Mouse (Mus musculus): ENCODE measurements at regions not wholly inside any gene's neighbourhood (a gene's known extent, or its start where the extent isn't known, plus 50 kb on each side); places are given as distances from the start of the nearest gene placed in this dataset.

DNA sequence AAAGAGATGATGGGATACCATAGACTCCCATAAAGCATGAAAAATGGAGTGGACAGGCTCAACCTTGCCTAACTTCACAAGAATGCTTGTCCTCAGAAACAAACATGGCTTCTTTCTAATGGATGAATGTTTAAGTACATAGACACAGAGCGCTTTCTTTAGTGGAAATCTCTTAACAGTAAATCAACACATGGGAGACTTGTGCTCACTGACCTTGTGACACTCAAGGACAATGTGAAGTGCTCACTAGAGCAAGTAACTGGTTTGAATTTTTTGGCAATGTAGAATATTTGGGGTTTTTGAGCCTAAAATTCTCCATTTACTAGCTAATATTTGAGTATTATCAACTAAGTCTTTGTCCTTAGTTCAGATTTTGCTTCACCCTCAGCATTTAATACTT is 88.0 kb downstream of the Tent5c start:
- no peak for DNase-seq (ENCODE audit: low spot score in 2 of 2)

DNA sequence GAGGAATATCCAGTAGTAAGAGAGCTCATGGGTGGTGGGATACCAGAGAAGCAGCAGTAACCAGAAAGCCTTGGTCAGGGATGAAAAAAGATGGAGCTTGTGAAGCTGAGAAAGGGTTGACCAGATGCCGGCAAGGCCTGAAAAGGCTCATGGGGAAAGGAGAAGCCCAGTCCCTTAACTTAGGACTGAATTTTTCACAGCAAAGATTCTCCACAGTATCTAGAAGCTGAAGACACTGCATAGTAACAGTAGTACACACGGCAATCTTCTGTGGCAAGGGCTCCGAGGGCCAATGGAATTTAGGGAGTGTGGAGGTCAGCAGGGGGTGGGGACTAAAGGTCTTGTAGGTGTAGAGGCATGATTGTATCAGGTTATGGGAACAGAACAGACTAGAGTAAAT is 91.6 kb downstream of the Tent5c start:
- no peak for DNase-seq (ENCODE audit: low spot score in 2 of 2)

DNA sequence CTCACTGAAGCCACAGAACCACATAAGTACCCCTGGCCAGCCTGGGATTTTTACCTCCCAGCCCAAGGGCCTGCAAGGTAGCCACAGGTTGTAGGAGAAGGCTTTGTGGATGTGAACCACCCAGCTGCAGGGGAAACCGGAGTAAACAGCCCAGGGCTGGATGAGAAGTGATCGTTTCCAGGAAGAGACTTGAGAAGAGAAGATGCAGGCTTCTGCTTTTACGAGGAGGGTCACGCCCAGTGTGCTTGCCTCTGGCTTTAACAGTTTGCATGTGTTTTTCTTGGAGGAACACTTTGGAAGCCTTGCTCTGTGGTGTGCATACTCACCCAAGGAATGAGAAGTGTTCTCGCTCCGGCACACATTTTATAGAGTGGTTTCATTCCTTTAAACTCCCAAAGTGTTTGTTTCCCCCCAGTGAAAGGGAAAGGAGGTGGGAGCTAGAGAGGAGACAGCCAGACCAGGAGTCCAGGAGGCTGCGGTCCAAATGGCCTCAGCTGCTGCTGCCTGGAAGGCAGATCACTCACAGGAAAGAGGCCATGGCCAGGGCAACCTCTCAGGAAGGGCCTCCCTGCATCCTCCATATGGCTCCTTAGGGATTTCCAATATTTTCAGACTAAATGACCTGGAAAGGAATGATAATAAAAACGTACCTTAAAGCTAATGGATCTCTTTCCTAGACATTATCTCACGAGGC is 94.1 kb downstream of the Tent5c start:
- DNase-seq (ENCODE audit: low spot score in 2 of 2) = no peak

DNA sequence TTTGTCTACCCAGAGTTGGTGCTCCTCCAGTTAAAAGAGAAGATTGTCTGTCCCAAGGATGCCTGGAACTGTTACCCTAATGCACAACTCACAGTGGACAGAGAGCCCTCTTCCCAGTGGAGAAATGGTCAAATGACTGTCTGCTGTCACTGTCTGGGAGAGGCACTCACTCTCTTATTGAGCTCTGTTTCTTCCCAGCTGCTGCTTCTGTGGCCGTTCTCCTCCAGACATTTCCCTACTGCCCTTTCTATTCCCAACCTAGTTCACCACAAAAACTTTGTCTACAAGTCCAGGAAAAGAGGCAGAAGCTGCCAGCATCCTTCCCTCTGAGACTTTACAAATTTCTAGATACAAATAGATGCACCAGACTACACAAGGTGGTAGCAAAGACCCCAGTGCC is 95.2 kb downstream of the Tent5c start:
- no peak for DNase-seq (ENCODE audit: low spot score in 2 of 2)

DNA sequence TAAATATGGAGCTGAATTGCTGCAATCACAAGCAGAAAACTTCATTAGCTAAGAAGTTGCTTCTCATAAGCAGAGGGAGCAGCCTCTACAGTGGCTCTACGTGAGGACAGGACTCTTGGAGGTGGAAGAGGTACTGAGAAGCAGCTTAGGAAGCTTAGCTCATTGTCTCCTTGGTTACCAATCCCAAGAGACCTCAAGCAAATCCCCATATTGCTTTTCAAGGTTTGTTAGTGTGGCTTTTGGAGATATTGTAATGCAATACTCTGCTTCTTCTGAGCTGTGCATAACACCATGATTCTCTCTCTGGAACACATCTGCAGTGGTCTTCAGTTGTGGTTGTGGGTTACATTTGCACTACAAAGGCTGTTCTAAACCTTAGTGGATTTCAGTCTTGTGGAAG is 106.9 kb downstream of the Tent5c start:
- no peak for DNase-seq (ENCODE audit: low spot score in 2 of 2)

DNA sequence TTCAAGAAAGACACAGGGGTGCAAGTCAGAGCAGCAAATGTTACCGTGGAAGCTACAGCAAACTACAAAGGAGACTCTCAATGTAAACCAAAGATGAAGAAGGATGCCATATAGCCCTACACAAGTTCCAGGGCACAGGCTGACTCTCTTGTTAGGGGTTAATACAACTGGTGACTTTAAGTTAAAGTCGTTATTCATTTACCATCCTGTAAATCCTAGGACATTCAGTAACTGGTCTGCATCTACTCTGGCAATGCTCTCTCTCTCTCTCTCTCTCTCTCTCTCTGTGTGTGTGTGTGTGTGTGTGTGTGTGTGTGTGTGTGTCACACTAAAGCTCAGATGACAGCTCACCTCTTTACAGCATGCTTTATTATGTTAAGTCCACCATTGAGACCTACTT is 107.8 kb downstream of the Tent5c start:
- DNase-seq (ENCODE audit: low spot score in 2 of 2) = no peak

DNA sequence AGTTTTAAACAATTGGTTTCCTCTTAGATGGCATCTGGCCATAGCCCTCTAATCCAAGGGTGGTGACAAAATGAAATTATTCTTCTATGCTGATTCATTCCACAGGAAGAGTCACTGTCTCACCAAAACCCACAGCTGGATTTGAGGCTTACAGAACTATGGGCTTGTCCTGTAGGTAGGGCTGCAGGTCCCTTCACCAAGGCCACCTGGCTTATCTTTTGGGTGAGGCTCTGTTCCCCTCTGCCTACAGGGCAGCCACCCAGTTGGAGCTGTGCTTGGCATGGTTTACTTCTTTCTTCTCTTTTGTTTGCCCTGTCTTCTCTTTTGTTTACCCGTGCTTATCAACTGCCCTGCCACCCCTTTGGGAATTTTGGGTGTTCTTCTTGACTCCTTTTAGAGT is 113.0 kb downstream of the Tent5c start:
- no peak for DNase-seq (ENCODE audit: low spot score in 2 of 2)

DNA sequence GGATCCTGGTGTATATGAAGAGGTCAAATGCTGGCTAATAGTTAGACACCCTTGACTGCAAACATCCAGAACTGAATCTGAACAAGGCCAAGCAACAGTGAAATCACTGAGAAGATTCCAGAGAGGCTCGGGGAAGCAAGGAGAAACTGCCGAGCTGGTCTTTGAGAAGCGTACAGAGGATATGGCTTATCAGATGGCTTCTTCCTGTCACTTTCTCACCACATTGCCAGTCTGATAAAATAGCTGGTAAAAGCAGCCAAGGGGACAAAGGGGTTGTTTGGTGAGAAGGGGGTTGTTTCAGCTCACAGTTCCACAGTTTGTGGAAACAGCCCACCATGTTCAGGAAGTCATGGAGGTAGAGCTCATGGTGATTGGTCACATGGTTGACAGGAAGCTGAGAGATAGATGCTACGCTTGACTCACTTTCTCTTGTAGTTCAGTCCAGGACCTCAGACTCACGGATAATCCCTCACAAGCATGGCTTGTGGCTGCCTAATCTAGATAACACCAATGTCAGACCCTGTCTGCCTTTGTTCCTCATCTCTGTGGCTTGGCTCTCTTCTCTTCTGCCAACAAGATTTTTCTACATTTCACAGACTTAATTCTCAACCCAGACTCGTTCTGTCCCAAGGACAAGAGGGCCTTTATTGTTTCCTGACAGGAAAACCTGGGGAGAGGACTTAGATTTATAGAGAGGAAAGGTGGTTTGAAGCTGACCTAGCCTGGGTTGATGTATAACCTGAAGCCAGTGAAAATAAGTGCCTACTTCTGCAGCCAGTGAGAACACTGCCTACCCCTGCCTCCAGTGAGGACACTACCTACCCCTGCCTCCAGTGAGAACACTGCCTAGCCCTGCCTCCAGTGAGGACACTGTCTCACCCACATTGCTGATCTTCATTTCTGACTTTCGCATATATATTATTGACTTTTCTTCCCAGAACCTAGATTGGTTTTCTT is 122.0 kb downstream of the Tent5c start:
- DNase-seq (ENCODE audit: low spot score in 2 of 2) = no peak

DNA sequence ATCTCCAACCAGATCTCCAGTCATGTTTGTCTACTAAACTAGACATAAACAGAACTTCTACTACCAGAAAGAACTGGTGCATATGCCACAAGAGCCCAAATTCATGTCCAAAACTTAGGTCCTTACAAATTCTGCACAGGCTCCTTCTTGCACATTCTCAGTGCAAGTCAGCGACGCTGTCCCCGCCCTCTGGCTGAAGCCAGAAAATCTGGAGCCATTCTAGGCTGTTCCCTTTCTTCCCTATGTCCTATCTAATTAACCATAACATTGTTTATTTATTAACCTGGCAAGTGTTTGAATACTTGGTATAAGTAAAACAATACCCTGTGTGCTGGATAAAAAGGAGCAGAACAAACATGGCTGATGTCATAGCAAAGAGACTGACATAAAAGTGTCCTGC is 122.7 kb downstream of the Tent5c start:
- no peak for DNase-seq (ENCODE audit: low spot score in 2 of 2)

DNA sequence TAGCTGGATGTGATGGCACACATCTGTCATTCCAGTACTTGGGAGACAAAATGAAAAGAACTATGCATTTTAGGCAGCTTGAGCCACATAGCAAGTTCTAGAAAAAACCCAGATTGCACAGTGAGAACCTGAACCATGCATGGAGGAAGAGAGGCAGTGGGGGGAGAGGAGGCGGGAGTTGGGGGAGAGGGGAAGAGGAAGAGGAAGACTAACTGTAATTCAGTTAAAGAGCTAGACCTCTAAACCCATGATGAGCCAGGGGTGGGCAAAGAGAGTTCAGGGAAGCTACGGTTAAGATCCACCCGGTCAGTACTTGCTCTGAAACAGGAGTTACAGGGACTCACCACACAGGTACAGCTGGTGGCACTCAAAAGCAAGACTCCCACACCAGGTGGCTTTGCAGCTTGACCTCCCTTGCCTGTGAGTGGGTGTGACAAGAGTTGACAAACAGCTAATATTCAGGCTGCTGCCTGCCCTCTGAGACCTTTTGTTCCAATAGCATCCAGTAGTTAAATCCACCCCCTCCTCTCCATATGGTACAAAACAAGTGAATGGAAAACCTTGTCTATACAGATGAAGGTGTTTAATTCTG is 123.7 kb downstream of the Tent5c start:
- no peak for DNase-seq (ENCODE audit: low spot score in 2 of 2)

DNA sequence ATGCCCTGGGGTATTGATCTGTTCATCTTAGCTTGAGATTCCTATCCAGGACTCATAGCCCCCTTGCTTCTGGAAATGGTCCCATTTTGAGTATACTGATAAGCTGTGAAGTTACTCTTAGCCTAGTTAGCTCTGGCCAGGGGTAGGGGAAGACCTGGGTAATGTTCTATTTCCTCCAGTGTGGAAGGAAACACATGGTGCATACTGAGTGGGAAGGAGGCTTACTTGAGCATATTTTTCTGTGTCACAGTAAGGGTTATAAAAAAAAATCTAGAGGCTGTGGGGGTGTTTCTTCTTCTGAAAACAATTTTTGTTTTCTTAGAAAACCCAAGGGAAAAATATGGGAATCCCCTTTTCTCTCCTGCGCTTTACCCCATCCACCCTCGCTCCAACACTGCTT is 124.4 kb downstream of the Tent5c start:
- DNase-seq (ENCODE audit: low spot score in 2 of 2) = no peak

DNA sequence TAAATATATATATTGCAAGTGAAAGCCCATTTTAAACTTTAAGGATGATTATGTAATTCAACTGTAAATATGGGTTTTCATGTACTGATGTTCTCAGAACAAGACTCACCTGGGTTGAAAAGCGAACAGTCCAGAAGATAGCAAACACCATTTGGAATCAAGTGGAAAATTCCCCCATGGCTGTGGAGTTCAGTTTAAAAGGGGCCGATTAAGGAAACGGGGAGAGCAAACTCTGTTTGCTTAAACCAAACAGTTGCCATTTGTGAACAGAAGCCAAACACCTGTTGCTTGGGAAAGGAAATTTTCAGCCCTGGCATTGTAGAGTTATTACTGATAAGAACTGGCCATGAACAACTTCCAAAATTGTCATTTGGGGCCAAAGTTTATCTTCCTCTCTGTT is 126.1 kb downstream of the Tent5c start:
- no peak for DNase-seq (ENCODE audit: low spot score in 2 of 2)

DNA sequence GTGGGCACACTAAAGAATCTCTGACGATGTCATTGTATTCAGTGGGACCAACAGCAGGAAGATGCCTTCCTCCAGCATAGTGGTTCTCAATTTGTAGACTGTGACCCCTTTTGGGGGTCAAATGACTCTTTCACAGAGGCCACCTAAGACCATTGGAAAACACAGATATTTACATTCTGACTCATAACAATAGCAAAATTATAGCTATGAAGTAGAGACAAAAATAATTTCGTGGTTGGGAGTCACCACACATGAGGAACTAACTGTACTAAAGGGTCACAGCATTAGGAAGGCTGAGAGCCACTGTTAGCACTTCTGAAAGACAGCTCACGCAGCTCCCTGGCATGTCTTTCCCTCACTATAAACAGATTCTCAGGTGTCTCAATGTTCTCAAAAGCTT is 129.1 kb downstream of the Tent5c start:
- no peak for DNase-seq (ENCODE audit: low spot score in 2 of 2)

DNA sequence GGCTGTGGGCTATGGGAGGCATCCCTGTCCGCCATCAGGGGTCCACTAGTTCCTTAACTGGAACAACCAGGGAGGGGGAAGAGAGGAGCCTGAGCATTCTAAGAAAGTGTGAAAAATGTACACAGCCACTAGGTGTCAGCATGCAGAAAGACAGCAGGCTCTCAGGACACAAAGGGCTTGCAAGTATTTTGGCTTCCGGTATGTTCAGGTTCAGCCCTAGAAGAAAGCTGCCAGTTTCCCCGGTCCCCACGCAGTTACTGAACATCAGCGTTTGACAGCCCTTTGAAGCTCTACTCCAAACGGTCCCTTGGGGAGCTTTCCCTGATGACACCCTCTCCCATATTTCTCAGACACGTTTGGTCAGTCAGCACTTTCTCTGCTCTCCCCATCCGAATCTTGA is 130.1 kb downstream of the Tent5c start:
- peak; percentile 28 to 31 for DNase-seq (ENCODE audit: low spot score in 2 of 2)

DNA sequence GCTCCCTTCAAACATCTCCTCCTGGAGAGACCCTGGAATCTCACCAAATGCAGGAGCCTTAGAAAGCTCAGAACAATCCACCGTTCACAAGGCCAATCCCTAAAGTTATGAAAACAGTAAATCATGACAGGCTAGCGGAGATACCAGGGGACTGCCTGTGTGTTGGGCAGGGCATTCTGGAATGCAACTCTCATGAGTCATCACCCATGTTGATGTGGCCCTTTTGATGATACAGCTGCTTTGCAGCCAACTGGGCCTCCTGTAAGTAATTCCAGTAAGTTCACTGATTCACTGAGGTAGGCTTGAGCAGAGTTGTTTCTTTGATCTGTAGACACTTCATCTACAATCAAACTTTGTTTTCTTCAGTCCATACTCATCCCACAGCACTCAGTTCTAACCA is 155.6 kb downstream of the Tent5c start:
- DNase-seq (ENCODE audit: low spot score in 2 of 2) = no peak

DNA sequence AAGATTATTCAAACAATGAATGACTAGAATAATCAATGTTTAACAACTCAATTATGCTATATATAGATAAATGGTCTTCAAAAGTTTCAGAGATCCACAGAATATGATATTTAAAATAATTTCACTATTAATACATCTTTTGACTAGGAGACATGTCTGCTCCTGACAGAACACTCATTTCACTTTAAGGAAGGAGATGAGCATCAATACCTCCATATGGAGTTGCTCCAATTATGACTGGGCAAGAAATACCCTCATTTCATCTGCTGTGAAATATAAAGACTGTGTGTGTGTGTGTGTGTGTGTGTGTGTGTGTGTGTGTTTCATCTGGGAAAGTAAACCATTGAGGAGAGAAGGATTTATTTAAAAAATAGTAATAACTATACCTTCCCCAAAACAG is 156.2 kb upstream of the Wdr3 start:
- no peak for DNase-seq (ENCODE audit: low spot score in 2 of 2)

DNA sequence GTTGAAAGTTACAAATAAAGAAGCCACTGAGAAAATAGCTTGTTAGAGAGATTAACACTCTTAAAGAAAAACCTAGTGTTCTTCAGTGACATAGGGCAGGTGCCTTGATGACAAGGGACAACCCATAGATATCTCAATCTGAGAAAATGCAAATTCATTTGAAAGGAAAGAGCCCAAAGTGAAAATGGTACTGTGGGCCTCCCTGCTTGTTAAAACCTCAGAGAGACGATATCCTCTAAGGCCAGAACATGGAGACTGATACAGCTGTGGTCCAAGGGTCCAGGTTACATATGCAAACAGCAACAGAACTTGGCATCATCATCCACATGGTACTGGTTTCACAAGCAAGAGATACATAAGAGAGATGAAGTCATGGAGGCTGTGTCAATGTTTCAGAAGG is 125.6 kb upstream of the Wdr3 start:
- DNase-seq (ENCODE audit: low spot score in 2 of 2) = no peak

DNA sequence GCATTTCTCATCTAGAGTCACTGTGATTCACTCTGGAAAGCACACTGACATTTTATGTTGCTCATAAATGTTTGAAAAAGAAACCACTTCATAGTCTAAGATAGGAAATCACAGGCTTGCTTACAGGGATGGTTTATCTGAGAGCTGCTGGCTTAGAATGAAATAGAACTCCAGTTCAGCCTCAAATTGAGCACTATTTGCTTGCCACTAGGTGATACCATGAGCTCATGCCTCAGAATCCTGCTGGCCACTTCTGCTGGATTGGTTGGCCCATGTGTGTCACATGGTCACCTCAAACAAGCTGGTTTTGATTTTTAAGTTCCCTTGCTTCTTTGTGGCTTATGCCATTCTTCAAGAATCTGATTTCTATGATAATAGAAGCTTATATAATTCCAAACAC is 104.8 kb upstream of the Wdr3 start:
- DNase-seq (ENCODE audit: low spot score in 2 of 2) = no peak

DNA sequence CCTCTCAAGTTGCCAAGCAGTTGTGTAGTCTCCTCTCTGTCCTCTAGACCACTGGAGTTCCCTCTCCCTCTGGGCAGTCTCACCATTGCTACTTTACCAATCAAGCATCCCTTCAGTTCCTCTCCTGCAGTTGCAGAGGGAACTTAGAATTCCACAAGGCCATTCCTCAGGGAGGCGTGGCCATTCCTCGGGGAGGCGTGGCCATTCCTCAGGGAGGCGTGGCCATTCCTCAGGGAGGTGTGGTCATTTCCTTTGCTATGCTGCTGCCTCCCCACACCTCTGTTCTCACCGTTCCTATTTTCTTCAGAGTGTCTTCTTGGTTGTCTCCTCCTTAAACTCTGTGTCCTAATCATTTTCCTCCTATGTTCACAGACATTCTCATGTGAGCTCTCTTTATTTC is 102.8 kb upstream of the Wdr3 start:
- DNase-seq (ENCODE audit: low spot score in 2 of 2) = no peak

Data from spleen, postnatal 36 days (tissue).